Mouse (Mus musculus): ENCODE results near the gene Dab2ip. TPM values are rescaled to one million over a fixed set of nuclear protein-coding genes. Genes with fewer than 3 reads are reported as not detected.

Gene Dab2ip
- polyA plus RNA-seq, 1 experiment from 2014 or later: 46.6 TPM

GRCm38 (mm10) chr2:35627298-35627898 is 69.3 kb downstream of the Dab2ip start:
- H3K4me2 ChIP-seq (ENCODE audit: low read length): peak overlapping the region; percentile 56
- no peaks in the 10 kb centered on the region for H3K9me3 ChIP-seq (ENCODE audit: control insufficient read depth, low read length)
- peaks cover 16% of the 10 kb centered on the region; the same call in 1 of the 2 replicates for H3K36me3 ChIP-seq (ENCODE audit: control insufficient read depth, insufficient read depth, low read length)
- ATAC-seq (ENCODE audit: insufficient number of reproducible peaks, insufficient read depth, low FRiP score, low read depth): no peak
- H3K4me1 ChIP-seq (ENCODE audit: control insufficient read depth in 2 of 2, insufficient read depth in 2 of 2, low read length in 2 of 2): peaks cover 65 to 86% of the 10 kb centered on the region in 2 experiments
- peak overlapping the region; percentile 56 for H3K9ac ChIP-seq (ENCODE audit: low read length)
- WGBS: 14% methylated on average over 11 of the region's 11 CpGs
- peak overlapping the region; percentile 68 to 85 for H3K27ac ChIP-seq (replicated peaks in 1 of 2; ENCODE audit: control insufficient read depth in 1 of 2, insufficient read depth in 1 of 2, low read depth in 2 of 2, low read length in 2 of 2)
- no peaks in the 10 kb centered on the region for H3K27me3 ChIP-seq (ENCODE audit: control insufficient read depth, insufficient read depth, low read length)
- H3K4me3 ChIP-seq (ENCODE audit: control insufficient read depth in 1 of 2, insufficient read depth in 1 of 2, low read depth in 1 of 2, low read length in 2 of 2): no peak overlapping the region

GRCm38 (mm10) chr2:35628052-35628451 is 70.0 kb downstream of the Dab2ip start:
- Histone ChIP-seq H3K4me1 (ENCODE audit: control insufficient read depth in 2 of 2, insufficient read depth in 2 of 2, low read length in 2 of 2) (peaks cover 64 to 86% of the 10 kb centered on the region in 2 experiments), H3K9me3 (ENCODE audit: control insufficient read depth, low read length) (no peaks in the 10 kb centered on the region), H3K4me2 (ENCODE audit: low read length) (peak overlapping the region; percentile 56), H3K27me3 (ENCODE audit: control insufficient read depth, insufficient read depth, low read length) (no peaks in the 10 kb centered on the region), H3K36me3 (ENCODE audit: control insufficient read depth, insufficient read depth, low read length) (peaks cover 16% of the 10 kb centered on the region; the same call in 1 of the 2 replicates), H3K9ac (ENCODE audit: low read length) (peak overlapping the region; percentile 56), H3K4me3 (ENCODE audit: control insufficient read depth in 1 of 2, insufficient read depth in 1 of 2, low read depth in 1 of 2, low read length in 2 of 2) (no peak overlapping the region), H3K27ac (replicated peaks in 1 of 2; ENCODE audit: control insufficient read depth in 1 of 2, insufficient read depth in 1 of 2, low read depth in 2 of 2, low read length in 2 of 2) (peak overlapping the region; percentile 68 to 85)
- ATAC-seq (ENCODE audit: insufficient number of reproducible peaks, insufficient read depth, low FRiP score, low read depth): no peak
- WGBS: 27% methylated on average over 7 of the region's 7 CpGs

GRCm38 (mm10) chr2:35628656-35629055 is 70.6 kb downstream of the Dab2ip start:
- ATAC-seq (ENCODE audit: insufficient number of reproducible peaks, insufficient read depth, low FRiP score, low read depth): no peak
- peaks cover 58 to 84% of the 10 kb centered on the region in 2 experiments for H3K4me1 ChIP-seq (ENCODE audit: control insufficient read depth in 2 of 2, insufficient read depth in 2 of 2, low read length in 2 of 2)

GRCm38 (mm10) chr2:35629126-35629525 is 71.1 kb downstream of the Dab2ip start:
- H3K4me2 ChIP-seq (ENCODE audit: low read length): no peak overlapping the region
- H3K27me3 ChIP-seq (ENCODE audit: control insufficient read depth, insufficient read depth, low read length): no peaks in the 10 kb centered on the region
- peaks cover 18% of the 10 kb centered on the region; the same call in 1 of the 2 replicates for H3K36me3 ChIP-seq (ENCODE audit: control insufficient read depth, insufficient read depth, low read length)
- H3K9me3 ChIP-seq (ENCODE audit: control insufficient read depth, low read length): no peaks in the 10 kb centered on the region
- no peak overlapping the region for H3K4me3 ChIP-seq (ENCODE audit: control insufficient read depth in 1 of 2, insufficient read depth in 1 of 2, low read depth in 1 of 2, low read length in 2 of 2)
- 0 out of 4 replicates have a peak overlapping the region, but pooled peaks of 1 of the 2 experiments have one; percentile 3 for H3K27ac ChIP-seq (replicated peaks in 1 of 2; ENCODE audit: control insufficient read depth in 1 of 2, insufficient read depth in 1 of 2, low read depth in 2 of 2, low read length in 2 of 2)
- no peak for ATAC-seq (ENCODE audit: insufficient number of reproducible peaks, insufficient read depth, low FRiP score, low read depth)
- H3K9ac ChIP-seq (ENCODE audit: low read length): no peak overlapping the region
- 83% methylated on average over 5 of the region's 8 CpGs for WGBS
- peaks cover 55 to 84% of the 10 kb centered on the region in 2 experiments for H3K4me1 ChIP-seq (ENCODE audit: control insufficient read depth in 2 of 2, insufficient read depth in 2 of 2, low read length in 2 of 2)

More at GRCm38 (mm10) chr2:35628656-35629055, 70.6 kb downstream of the Dab2ip start:
- Histone ChIP-seq H3K36me3 (ENCODE audit: control insufficient read depth, insufficient read depth, low read length) (peaks cover 16% of the 10 kb centered on the region; the same call in 1 of the 2 replicates), H3K9me3 (ENCODE audit: control insufficient read depth, low read length) (no peaks in the 10 kb centered on the region), H3K27ac (replicated peaks in 1 of 2; ENCODE audit: control insufficient read depth in 1 of 2, insufficient read depth in 1 of 2, low read depth in 2 of 2, low read length in 2 of 2) (peak overlapping the region; percentile 68 to 85; a peak in 2 of 4 replicates), H3K4me3 (ENCODE audit: control insufficient read depth in 1 of 2, insufficient read depth in 1 of 2, low read depth in 1 of 2, low read length in 2 of 2) (no peak overlapping the region), H3K4me2 (ENCODE audit: low read length) (peak overlapping the region; percentile 56; the same call in 1 of the 2 replicates), H3K27me3 (ENCODE audit: control insufficient read depth, insufficient read depth, low read length) (no peaks in the 10 kb centered on the region), H3K9ac (ENCODE audit: low read length) (peak overlapping the region; percentile 56; the same call in 1 of the 2 replicates)
- 55% methylated on average over 4 of the region's 4 CpGs for WGBS

GRCm38 (mm10) chr2:35633392-35633791 is 75.3 kb downstream of the Dab2ip start:
- no peak for ATAC-seq (ENCODE audit: insufficient number of reproducible peaks, insufficient read depth, low FRiP score, low read depth)
- 69% methylated on average over 4 of the region's 4 CpGs for WGBS

GRCm38 (mm10) chr2:35634963-35635362 is 76.9 kb downstream of the Dab2ip start:
- H3K4me3 ChIP-seq (ENCODE audit: control insufficient read depth in 1 of 2, insufficient read depth in 1 of 2, low read depth in 1 of 2, low read length in 2 of 2): no peak overlapping the region
- H3K36me3 ChIP-seq (ENCODE audit: control insufficient read depth, insufficient read depth, low read length): peaks cover 9% of the 10 kb centered on the region; the same call in 1 of the 2 replicates
- no peak overlapping the region for H3K9ac ChIP-seq (ENCODE audit: low read length)
- no peak overlapping the region for H3K4me2 ChIP-seq (ENCODE audit: low read length)
- peaks cover 17 to 54% of the 10 kb centered on the region in 2 experiments for H3K4me1 ChIP-seq (ENCODE audit: control insufficient read depth in 2 of 2, insufficient read depth in 2 of 2, low read length in 2 of 2)
- 72% methylated on average over 4 of the region's 4 CpGs for WGBS
- no peaks in the 10 kb centered on the region for H3K27me3 ChIP-seq (ENCODE audit: control insufficient read depth, insufficient read depth, low read length)
- no peak for ATAC-seq (ENCODE audit: insufficient number of reproducible peaks, insufficient read depth, low FRiP score, low read depth)
- no peaks in the 10 kb centered on the region for H3K9me3 ChIP-seq (ENCODE audit: control insufficient read depth, low read length)
- peak overlapping the region in 1 of 2 experiments; percentile 47; a peak in 1 of 4 replicates for H3K27ac ChIP-seq (replicated peaks in 1 of 2; ENCODE audit: control insufficient read depth in 1 of 2, insufficient read depth in 1 of 2, low read depth in 2 of 2, low read length in 2 of 2)

More at GRCm38 (mm10) chr2:35633392-35633791, 75.3 kb downstream of the Dab2ip start:
- Histone ChIP-seq H3K27ac (replicated peaks in 1 of 2; ENCODE audit: control insufficient read depth in 1 of 2, insufficient read depth in 1 of 2, low read depth in 2 of 2, low read length in 2 of 2) (no peak overlapping the region), H3K36me3 (ENCODE audit: control insufficient read depth, insufficient read depth, low read length) (peaks cover 14% of the 10 kb centered on the region; the same call in 1 of the 2 replicates), H3K9ac (ENCODE audit: low read length) (no peak overlapping the region), H3K9me3 (ENCODE audit: control insufficient read depth, low read length) (no peaks in the 10 kb centered on the region), H3K4me3 (ENCODE audit: control insufficient read depth in 1 of 2, insufficient read depth in 1 of 2, low read depth in 1 of 2, low read length in 2 of 2) (no peak overlapping the region), H3K4me2 (ENCODE audit: low read length) (no peak overlapping the region), H3K4me1 (ENCODE audit: control insufficient read depth in 2 of 2, insufficient read depth in 2 of 2, low read length in 2 of 2) (peaks cover 23 to 60% of the 10 kb centered on the region in 2 experiments), H3K27me3 (ENCODE audit: control insufficient read depth, insufficient read depth, low read length) (no peaks in the 10 kb centered on the region)

GRCm38 (mm10) chr2:35635541-35635940 is 77.5 kb downstream of the Dab2ip start:
- no peak for ATAC-seq (ENCODE audit: insufficient number of reproducible peaks, insufficient read depth, low FRiP score, low read depth)
- H3K4me1 ChIP-seq (ENCODE audit: control insufficient read depth in 2 of 2, insufficient read depth in 2 of 2, low read length in 2 of 2): peaks cover 22 to 60% of the 10 kb centered on the region in 2 experiments
- no peak overlapping the region for H3K4me3 ChIP-seq (ENCODE audit: control insufficient read depth in 1 of 2, insufficient read depth in 1 of 2, low read depth in 1 of 2, low read length in 2 of 2)
- H3K9ac ChIP-seq (ENCODE audit: low read length): no peak overlapping the region
- no peaks in the 10 kb centered on the region for H3K9me3 ChIP-seq (ENCODE audit: control insufficient read depth, low read length)
- no peak overlapping the region for H3K4me2 ChIP-seq (ENCODE audit: low read length)
- no peaks in the 10 kb centered on the region for H3K27me3 ChIP-seq (ENCODE audit: control insufficient read depth, insufficient read depth, low read length)
- H3K36me3 ChIP-seq (ENCODE audit: control insufficient read depth, insufficient read depth, low read length): peaks cover 9% of the 10 kb centered on the region; the same call in 1 of the 2 replicates
- no peak overlapping the region for H3K27ac ChIP-seq (replicated peaks in 1 of 2; ENCODE audit: control insufficient read depth in 1 of 2, insufficient read depth in 1 of 2, low read depth in 2 of 2, low read length in 2 of 2)
- WGBS: 66% methylated on average over 4 of the region's 4 CpGs

Data from heart, embryonic 14.5 days (tissue).